Mouse (Mus musculus) liver, embryonic 11.5 days (tissue): Measurements from ENCODE around the gene Pacrg. TPM values are rescaled to one million over a fixed set of nuclear protein-coding genes. Genes with fewer than 3 reads are reported as not detected.

Source experiments
- ATAC-seq: fragments of 200-750 bp; cut with Nextera tagmentation; replicated peaks from 2 replicates; pipeline ENCODE4 v1.8.0; 2017; ENCODE audit warnings: moderate number of reproducible peaks, mild to moderate bottlenecking, moderate TSS enrichment, moderate library complexity; ENCODE audit not compliant: low FRiP score
- DNase-seq: peaks from one replicate; pipeline ENCODE4 v3.0.0-alpha.2; 2017; ENCODE audit warnings: low spot score
- H3K27ac ChIP-seq: fragments of 300-500 bp; sonication (generic); 2 replicates; pipeline ENCODE4 v1.5.1; 2014; ENCODE audit warnings: mild to moderate bottlenecking, low read depth, low read length, control low read depth
- H3K27me3 ChIP-seq: fragments of 300-500 bp; sonication (generic); replicated peaks from 2 replicates; pipeline ENCODE4 v1.6.1; 2014; ENCODE audit warnings: low read length, mixed read lengths; ENCODE audit not compliant: control insufficient read depth, insufficient read depth
- H3K36me3 ChIP-seq: fragments of 300-500 bp; sonication (generic); 2 replicates; pipeline ENCODE4 v1.6.1; 2014; ENCODE audit warnings: mild to moderate bottlenecking, low read length, moderate library complexity, mixed read lengths; ENCODE audit not compliant: control insufficient read depth, insufficient read depth
- H3K4me1 ChIP-seq: fragments of 300-500 bp; sonication (generic); replicated peaks from 2 replicates; pipeline ENCODE4 v1.6.1; 2014; ENCODE audit warnings: low read length, mixed read lengths; ENCODE audit not compliant: control insufficient read depth, insufficient read depth
- H3K4me2 ChIP-seq: fragments of 300-500 bp; sonication (generic); 2 replicates; pipeline ENCODE4 v1.6.1; 2014; ENCODE audit warnings: mild to moderate bottlenecking, control low read depth, moderate library complexity
- H3K4me3 ChIP-seq: fragments of 300-500 bp; sonication (generic); 2 replicates; pipeline ENCODE4 v1.5.1; 2014; ENCODE audit warnings: low read depth, low read length, control low read depth
- H3K9ac ChIP-seq: fragments of 300-500 bp; sonication (generic); 2 replicates; pipeline ENCODE4 v1.6.1; 2014; ENCODE audit warnings: low read depth, low read length, control low read depth
- H3K9me3 ChIP-seq: fragments of 300-500 bp; sonication (generic); 2 replicates; pipeline ENCODE4 v1.6.1; 2016; ENCODE audit warnings: low read length, inconsistent platforms, mixed read lengths; ENCODE audit not compliant: control insufficient read depth
- WGBS: fragments of 180-500 bp; shearing (Covaris S2); extraction: QIAGEN DNeasy Blood & Tissue Kit; methylation state at CpG from one replicate; pipeline ENCODE4 v1.1.7; 2014; 5-methylcytosine and 5-hydroxymethylcytosine counted together
- polyA plus RNA-seq: library from polyadenylated mRNA; unstranded; fragments of >200 nt; fragmentation: Nextera tagmentation; extraction: Ambion mirVana; gene quantifications from 2 replicates; pipeline ENCODE4 v1.2.1, GENCODE M21; 2014

Pacrg gene
- polyA plus RNA-seq, 1 experiment from 2014 or later: 0.41 TPM

DNA sequence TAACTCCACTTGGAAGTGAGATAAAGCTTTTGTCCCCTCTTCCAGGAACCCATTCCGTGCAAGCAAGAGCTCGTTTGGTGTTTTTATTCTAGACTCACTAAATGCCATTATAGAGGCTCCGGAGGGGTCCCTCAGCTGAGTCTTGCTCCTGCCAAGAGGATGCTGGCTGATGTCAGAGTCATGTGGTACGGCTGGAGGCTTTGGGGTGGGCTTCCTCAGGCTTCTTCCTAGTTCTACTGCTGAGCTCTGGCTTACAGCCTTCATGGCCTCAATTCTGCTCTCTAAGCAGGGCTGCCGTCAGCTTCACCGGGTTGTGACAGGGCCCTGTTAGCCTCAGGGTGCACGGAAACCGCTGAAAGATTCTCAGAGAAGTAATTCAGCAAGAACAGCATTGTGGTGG, 305.9 kb downstream of the Pacrg start:
- H3K9me3 ChIP-seq: no peaks in the 10 kb centered on the region
- H3K36me3 ChIP-seq: no peaks in the 10 kb centered on the region
- no peak for DNase-seq
- no peak overlapping the region for H3K4me3 ChIP-seq
- H3K4me2 ChIP-seq: no peak overlapping the region
- H3K9ac ChIP-seq: no peak overlapping the region
- H3K27ac ChIP-seq: no peak overlapping the region
- H3K27me3 ChIP-seq: no peaks in the 10 kb centered on the region
- no peaks in the 10 kb centered on the region for H3K4me1 ChIP-seq
- no peak for ATAC-seq
- 69% methylated on average over 8 of the region's 8 CpGs for WGBS

DNA sequence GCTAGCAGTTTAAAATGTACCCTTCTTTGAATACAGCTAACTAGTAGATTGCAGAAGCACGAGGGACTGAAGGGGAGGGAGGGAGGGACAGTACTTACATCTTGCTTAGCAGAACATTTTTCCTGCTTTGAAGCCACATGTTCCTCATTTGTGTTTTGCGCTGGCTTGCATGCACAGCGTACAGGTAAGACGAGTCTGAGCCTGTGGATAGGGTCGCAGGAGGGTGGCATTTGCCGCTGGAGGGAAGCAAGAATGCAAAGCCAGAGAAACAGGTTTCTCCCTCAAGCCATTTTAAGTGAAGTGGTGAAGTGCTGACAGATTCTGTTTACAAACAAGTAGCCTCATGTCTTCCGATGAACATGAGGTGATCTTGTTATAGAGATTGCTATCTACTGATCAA, 306.6 kb downstream of the Pacrg start:
- no peaks in the 10 kb centered on the region for H3K4me1 ChIP-seq
- H3K9me3 ChIP-seq: no peaks in the 10 kb centered on the region
- H3K36me3 ChIP-seq: no peaks in the 10 kb centered on the region
- no peak overlapping the region for H3K27ac ChIP-seq
- DNase-seq (no peak), ATAC-seq (no peak)
- H3K27me3 ChIP-seq: no peaks in the 10 kb centered on the region
- WGBS: 53% methylated on average over 7 of the region's 7 CpGs
- no peak overlapping the region for H3K4me3 ChIP-seq
- no peak overlapping the region for H3K4me2 ChIP-seq
- no peak overlapping the region for H3K9ac ChIP-seq

DNA sequence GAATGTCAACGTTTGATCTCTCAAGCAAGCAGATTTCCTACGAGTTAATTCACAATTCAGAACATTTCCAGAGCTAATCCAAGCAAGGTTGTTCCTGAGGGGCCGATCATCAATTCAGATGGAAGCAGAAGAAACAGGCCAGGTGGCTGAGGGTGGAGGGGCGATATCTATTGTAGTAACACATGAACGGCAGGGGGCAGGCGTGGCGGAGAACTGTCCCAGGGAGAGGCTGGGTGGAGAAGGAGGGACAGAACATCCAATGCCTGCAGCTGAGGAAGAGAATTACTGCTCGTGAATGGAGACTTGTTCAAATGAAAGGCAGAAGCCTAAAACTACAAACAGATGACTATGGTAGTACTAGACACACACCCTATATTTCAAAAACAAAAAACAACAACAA, 309.1 kb downstream of the Pacrg start:
- H3K9me3 ChIP-seq: no peaks in the 10 kb centered on the region
- H3K27ac ChIP-seq: no peak overlapping the region
- no peak overlapping the region for H3K9ac ChIP-seq
- H3K4me1 ChIP-seq: no peaks in the 10 kb centered on the region
- no peak overlapping the region for H3K4me2 ChIP-seq
- DNase-seq: no peak
- no peaks in the 10 kb centered on the region for H3K36me3 ChIP-seq
- ATAC-seq: no peak
- no peak overlapping the region for H3K4me3 ChIP-seq
- 42% methylated on average over 8 of the region's 8 CpGs for WGBS
- H3K27me3 ChIP-seq: no peaks in the 10 kb centered on the region

DNA sequence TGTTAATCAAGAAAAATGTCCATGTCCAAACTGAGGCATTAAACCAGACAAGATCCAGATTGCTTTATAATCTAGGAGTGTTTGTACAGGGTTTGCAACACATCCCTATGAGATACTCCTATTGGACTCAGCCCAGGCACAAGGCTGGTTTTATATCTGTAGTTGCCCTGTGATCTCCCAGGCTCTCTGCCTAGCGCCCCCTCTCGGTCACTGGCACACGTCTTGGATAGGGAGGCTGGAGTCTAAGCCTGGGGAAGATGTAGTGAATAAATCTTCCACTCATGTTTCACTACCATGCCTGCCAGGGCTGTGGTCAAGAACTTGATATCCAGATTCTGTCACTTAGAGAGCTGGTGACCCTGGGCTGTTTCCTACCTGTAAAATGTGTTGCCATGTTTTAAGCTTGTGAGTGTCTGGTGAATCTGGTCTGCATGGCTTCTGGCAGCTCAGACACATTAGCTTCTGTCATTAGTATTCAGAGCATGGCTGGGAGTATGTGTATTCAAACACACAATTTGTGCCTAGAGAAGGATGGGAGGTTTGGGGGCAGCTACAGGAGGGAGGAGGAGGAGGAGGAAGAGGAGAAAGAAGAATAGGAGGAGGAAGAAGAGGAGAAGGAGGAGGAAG, 310.7 kb downstream of the Pacrg start:
- H3K36me3 ChIP-seq: no peaks in the 10 kb centered on the region
- no peak overlapping the region for H3K4me2 ChIP-seq
- 58% methylated on average over 3 of the region's 3 CpGs for WGBS
- DNase-seq (no peak), ATAC-seq (no peak)
- no peak overlapping the region for H3K9ac ChIP-seq
- no peaks in the 10 kb centered on the region for H3K4me1 ChIP-seq
- H3K27ac ChIP-seq: no peak overlapping the region
- no peak overlapping the region for H3K4me3 ChIP-seq
- no peaks in the 10 kb centered on the region for H3K9me3 ChIP-seq
- no peaks in the 10 kb centered on the region for H3K27me3 ChIP-seq

DNA sequence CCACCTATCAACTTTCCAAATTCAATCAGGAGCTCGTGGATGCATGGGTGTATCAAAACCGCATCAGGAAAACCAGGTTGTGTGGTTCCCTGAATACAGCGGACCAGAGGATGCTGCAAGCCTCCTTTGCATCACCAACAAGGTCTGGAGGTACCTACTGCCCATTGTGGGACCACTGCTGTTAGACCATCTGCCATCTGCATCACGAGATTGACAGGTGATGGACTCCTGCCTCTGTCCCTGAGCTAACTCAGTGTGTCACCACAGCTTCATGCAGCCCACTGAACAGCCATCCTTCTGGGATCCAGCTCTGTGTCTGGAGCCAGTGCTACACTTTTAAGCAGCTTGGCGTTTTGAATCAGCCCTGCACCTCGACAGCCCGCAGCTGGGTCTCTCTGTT, 318.8 kb downstream of the Pacrg start:
- Histone ChIP-seq H3K4me2 (no peak overlapping the region), H3K9ac (no peak overlapping the region), H3K36me3 (no peaks in the 10 kb centered on the region), H3K4me1 (no peaks in the 10 kb centered on the region), H3K27ac (no peak overlapping the region), H3K4me3 (no peak overlapping the region), H3K27me3 (no peaks in the 10 kb centered on the region), H3K9me3 (no peaks in the 10 kb centered on the region)
- DNase-seq: no peak
- ATAC-seq: no peak
- 80% methylated on average over 7 of the region's 7 CpGs for WGBS

DNA sequence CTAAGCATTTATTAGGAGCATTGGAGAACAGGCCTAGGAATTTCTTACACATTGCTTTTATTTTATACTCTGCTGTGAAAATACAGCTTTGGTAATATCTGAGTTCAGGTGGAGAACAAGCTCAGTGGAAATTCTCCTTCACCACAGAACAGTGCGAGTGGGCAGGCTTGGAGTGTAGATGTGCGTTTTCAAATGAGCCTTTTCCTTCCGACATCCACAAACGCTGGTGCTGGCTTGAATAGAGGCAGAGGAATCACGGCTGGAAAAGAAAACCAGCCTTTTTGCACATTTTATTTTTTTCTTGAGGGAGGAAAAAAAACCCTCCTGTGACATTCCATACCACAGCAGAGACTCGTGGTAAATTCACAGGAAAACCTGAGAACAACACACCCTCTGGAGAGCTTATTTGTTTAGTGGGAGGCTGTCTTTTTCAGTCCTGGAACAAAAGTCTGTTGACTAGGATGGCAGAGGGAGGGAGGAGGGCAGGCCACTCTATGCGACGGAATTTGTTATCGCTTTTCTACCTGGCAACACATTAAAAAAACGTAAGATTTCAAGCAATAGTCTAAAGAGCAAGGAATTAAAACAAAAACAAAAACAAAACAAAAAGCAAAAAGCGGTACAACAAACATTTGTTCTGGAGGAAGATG, 320.5 kb downstream of the Pacrg start:
- Histone ChIP-seq H3K4me2 (no peak overlapping the region), H3K36me3 (no peaks in the 10 kb centered on the region), H3K4me1 (no peaks in the 10 kb centered on the region), H3K27ac (no peak overlapping the region), H3K4me3 (no peak overlapping the region), H3K27me3 (no peaks in the 10 kb centered on the region), H3K9me3 (no peaks in the 10 kb centered on the region), H3K9ac (no peak overlapping the region)
- ATAC-seq (no peak), DNase-seq (no peak)
- 59% methylated on average over 11 of the region's 11 CpGs for WGBS

DNA sequence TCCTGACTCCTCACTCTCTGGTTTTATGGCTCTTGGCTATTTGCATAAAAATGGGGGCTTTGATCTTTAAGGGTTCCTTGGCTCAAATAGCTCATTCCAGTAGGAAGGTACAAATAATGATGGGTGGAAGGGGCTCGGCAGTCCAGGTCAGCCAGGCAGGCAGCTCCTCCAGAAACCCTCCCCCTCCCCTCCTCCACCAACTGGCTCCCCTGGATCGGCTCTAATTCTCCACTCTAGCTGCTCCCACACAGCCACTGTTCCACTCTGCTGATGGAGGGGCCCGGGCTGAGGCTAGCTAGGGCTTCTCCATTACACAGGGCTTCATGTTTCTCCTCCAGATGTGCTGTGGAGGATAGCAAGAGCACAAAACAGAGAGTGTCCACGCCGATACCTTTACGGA, 325.3 kb downstream of the Pacrg start:
- no peak overlapping the region for H3K27ac ChIP-seq
- H3K36me3 ChIP-seq: no peaks in the 10 kb centered on the region
- 70% methylated on average over 6 of the region's 6 CpGs for WGBS
- ATAC-seq (no peak), DNase-seq (no peak)
- H3K4me1 ChIP-seq: no peaks in the 10 kb centered on the region
- no peak overlapping the region for H3K4me2 ChIP-seq
- H3K4me3 ChIP-seq: no peak overlapping the region
- H3K27me3 ChIP-seq: no peaks in the 10 kb centered on the region
- no peak overlapping the region for H3K9ac ChIP-seq
- no peaks in the 10 kb centered on the region for H3K9me3 ChIP-seq

DNA sequence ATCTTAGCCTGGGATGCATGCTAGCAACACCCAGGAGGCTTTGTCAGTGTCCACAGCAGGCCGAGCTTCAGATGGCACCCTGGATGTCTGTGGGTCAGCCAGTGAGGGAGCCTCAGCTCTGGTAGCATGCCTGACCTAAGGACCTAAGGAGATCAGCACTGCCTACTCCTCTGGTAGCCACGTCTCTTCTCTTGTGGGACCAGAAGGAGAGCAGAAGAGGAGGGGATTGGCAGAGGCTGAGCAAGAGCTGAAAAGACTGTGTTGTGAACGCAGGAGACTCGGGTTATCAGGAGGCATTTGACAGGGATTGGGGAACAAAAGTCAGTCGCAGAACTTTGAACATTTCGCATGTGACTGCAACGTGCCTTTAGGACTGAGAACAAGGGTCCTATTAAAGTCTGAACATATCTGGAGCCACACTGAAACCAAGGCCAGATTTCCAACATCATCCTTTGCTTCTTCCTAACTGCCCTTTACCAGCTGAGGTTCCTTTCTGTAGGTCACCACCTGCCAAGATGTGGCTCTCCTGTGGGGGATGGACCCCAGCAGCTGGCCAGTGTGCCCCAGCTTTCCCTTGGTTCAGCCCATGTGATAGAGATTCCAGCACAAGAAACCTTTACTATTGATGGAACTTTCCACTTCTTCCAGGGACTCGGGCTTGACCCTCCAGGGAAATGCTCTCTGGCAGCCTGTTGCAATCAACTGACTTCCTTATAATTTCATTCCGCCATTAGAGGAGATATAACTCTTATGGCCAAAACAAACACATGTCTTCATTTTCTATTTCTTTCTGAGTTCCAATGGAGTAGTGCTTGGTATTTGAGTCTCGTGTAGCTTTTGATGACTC, 329.0 kb downstream of the Pacrg start:
- 79% methylated on average over 10 of the region's 10 CpGs for WGBS
- Histone ChIP-seq H3K4me1 (no peaks in the 10 kb centered on the region), H3K9ac (no peak overlapping the region), H3K27me3 (no peaks in the 10 kb centered on the region), H3K27ac (no peak overlapping the region), H3K9me3 (no peaks in the 10 kb centered on the region), H3K4me3 (no peak overlapping the region), H3K4me2 (no peak overlapping the region), H3K36me3 (no peaks in the 10 kb centered on the region)
- DNase-seq (no peak), ATAC-seq (no peak)
